Mouse (Mus musculus) lung, postnatal 4 days (tissue): ENCODE results near the gene Scaf4.
A peak's percentile ranks its signal among the peaks of the same experiment; 100 is the strongest.

ENCODE experiments used
- DNase-seq, 2 experiments: peaks; one replicate each; pipeline ENCODE4 v3.0.0; 2021

The Scaf4 gene

GRCm38 (mm10) chr16:90197337-90197973 lies 86.8 kb downstream of the Scaf4 start:
- peak; percentile 84 to 87 for DNase-seq

DNA sequence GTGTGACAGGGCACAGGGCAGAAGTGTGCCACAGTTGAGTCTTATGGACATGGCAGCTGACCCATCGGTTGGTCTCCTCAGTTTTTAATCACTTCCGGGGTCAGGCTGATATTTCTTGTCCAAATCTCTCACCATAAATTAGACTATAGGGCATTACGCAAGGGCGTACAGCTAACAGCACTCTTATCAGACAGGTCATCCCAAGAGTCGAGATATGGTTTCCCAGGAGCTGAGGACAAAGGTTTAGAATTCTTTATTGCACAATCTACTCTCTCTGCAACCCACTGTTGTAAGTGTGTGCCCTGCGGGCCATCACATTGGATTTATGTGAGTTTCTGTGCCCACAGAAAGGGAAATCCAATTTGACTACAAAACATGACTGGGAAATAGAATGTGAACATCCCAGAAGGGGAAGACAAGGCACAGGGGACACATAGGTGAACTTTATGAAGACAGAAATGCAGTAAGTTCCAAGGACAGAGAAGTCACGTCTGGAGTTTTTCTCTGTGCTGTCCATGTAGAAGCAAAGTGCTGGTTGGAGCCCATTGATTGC lies 87.5 kb downstream of the Scaf4 start:
- DNase-seq, result no peak

GRCm38 (mm10) chr16:90193719-90194118 lies 90.6 kb downstream of the Scaf4 start:
- DNase-seq, result no peak

DNA sequence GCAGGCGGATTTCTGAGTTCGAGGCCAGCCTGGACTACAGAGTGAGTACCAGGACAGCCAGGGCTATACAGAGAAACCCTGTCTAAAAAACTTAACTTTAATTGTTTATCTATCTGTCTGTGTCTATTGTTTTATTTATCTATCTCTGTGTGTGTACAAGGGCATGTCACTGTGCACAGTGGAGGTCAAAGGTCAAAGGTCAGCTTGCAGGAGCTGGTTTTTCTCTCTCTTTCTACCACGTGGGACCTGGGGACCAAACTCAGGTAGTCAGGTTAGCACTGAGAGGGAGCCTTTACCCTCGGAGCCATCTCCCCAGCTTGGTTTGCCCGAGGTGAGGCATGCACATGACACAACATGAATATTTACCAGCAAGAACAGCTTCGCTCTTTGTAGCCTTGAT lies 93.0 kb downstream of the Scaf4 start:
- DNase-seq, result no peak

GRCm38 (mm10) chr16:90187453-90187852 lies 96.8 kb downstream of the Scaf4 start:
- peak; percentile 66 to 72 for DNase-seq

DNA sequence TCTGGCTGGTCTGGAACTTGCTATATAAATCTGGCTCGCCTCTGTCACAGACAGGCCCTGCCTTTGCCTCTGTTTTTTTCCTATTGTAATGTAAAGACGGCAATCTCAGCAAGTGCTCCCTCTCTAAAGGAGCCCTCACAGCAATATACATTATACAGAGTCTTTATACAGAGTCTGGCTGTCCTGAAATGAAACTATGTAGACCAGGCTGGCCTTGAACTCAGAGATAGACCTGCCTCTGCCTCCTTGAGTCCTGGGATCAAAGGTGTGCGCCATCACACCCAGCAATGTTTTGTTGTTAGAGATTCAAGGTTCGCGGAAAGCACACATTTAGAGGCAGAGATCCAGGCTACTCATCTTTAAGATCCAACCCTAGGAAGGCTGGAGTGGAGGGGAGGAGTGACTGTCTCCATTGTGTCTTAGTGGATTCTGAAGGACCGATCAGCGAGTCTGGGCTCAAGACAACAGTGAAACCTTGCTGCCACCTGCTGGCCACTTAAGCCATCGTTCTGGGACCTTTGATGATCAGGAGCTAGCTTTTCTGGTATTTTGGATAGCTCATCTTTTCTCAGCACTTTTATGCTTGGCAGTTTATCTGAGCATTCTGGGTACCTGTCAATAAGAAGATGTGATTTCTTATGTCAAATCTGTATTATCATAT lies 98.2 kb downstream of the Scaf4 start:
- DNase-seq, result peak; percentile 70 to 85

GRCm38 (mm10) chr16:90184135-90184534 lies 100.2 kb downstream of the Scaf4 start:
- no peak for DNase-seq

DNA sequence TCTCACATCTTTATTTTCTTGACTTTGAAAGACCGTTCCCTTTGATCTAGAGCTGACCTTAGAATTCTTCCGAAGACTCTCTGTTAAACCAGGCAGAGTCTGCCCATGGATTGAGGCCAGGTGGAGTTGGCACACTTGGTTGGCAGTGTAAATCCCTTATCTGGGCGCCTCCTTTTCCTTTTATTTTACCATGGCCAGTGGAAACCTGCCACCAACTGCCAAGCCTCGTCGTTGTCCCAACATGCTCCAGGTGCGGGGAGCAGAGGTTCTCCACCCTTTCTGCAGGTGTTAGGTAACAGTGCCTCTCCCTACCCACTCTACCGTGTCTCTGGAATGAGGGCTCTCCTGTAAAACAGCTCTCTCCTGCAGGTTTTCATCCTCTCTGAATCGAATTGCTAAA lies 102.6 kb downstream of the Scaf4 start:
- peak in 1 of 2 experiments; percentile 52 for DNase-seq

GRCm38 (mm10) chr16:90180975-90181374 lies 103.3 kb downstream of the Scaf4 start:
- no peak for DNase-seq

- no peak for DNase-seq
These were observed 104.4 kb downstream of the Scaf4 start for GRCm38 (mm10) chr16:90179892-90180291.

DNA sequence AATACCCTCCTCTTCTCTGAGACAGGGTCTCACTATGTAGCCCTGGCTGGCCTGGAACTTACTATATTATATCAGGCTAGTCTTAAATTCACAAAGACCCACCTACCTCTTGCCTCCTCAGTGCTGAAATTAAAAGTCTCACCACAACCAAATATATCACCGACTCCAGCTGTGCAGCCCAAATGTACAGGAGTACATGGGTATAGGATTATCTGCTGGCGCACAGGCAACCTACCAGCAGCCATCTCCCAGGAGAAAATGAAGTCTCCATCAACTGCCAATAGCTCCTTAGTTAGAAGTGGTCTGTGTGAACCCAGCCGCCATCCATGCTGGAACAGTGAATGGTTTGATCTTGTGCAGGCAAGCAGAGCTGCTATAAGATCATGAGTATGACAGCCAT lies 105.9 kb downstream of the Scaf4 start:
- no peak for DNase-seq

GRCm38 (mm10) chr16:90177425-90177824 lies 106.9 kb downstream of the Scaf4 start:
- no peak for DNase-seq

DNA sequence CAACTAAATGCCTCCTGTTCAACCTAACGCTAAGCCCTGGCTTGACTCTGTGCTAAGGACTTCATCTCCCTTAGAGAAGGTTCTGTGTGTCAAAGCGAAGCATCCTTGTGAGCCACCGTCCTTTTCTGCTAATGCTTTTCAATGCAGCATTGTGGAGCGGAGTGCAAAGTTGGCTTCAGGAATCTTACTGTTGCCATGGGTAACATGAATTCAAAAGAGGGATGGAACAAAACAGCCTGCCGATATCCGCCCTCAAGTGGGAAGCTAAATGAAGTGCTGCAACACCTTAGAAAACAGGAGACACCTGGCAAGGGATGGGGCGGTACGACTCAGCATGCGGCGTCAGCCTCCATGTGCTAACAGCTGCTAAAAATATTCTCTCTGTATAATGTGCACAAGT lies 107.8 kb downstream of the Scaf4 start:
- peak in 1 of 2 experiments; percentile 35 for DNase-seq
